Mouse (Mus musculus) CH12.LX (cell line): Measurements from ENCODE around the gene Plekhg2. TPM values are rescaled to one million over a fixed set of nuclear protein-coding genes. Genes with fewer than 3 reads are reported as not detected.
A peak's percentile ranks its signal among the peaks of the same experiment; 100 is the strongest.

Experiments used
- DNase-seq: peaks from one replicate; pipeline ENCODE4 v3.0.0-alpha.2; 2013; ENCODE audit errors: extremely low read depth
- H3K27ac ChIP-seq: 2 replicates; pipeline ENCODE4 v1.5.1; 2012; ENCODE audit warnings: low read depth, mild to moderate bottlenecking, control low read depth, moderate library complexity; ENCODE audit not compliant: insufficient read depth
- H3K27me3 ChIP-seq: replicated peaks from 2 replicates; pipeline ENCODE3; 2012; ENCODE audit warnings: inconsistent platforms
- H3K36me3 ChIP-seq, 2 experiments: replicated peaks in 1 of 2; 2 replicates each; pipeline versions ENCODE3 to v1.6.1; 2012; ENCODE audit warnings: inconsistent platforms in 1 of 2, low read length in 1 of 2, mild to moderate bottlenecking in 1 of 2, mixed read lengths in 1 of 2, moderate library complexity in 1 of 2; ENCODE audit not compliant: control insufficient read depth in 1 of 2, insufficient read depth in 1 of 2
- H3K4me1 ChIP-seq, 2 experiments: 2 replicates each; pipeline ENCODE4 v1.6.1; 2012; ENCODE audit warnings: inconsistent platforms in 1 of 2, moderate library complexity in 1 of 2; ENCODE audit not compliant: insufficient read depth in 2 of 2, control insufficient read depth in 1 of 2
- H3K4me2 ChIP-seq: 2 replicates; pipeline ENCODE4 v1.6.1; 2012; ENCODE audit warnings: low read depth, mild to moderate bottlenecking, control low read depth; ENCODE audit not compliant: poor library complexity, insufficient read depth, severe bottlenecking
- H3K4me3 ChIP-seq, 3 experiments: fragments of 150-350 bp in 1 of 3; sonication (generic) in 1 of 3; replicated peaks in 1 of 3; 2 replicates each; pipeline versions ENCODE3 to v1.5.1; 2011 to 2012; ENCODE audit warnings: low read depth in 2 of 3, low read length in 2 of 3, mild to moderate bottlenecking in 2 of 3, moderate library complexity in 2 of 3, control low read depth in 1 of 3, improper control_type of control experiment in 1 of 3, inconsistent platforms in 1 of 3, mixed read lengths in 1 of 3; ENCODE audit not compliant: poor library complexity in 1 of 3
- H3K79me2 ChIP-seq: replicated peaks from 2 replicates; pipeline ENCODE4 v1.6.1; 2012; ENCODE audit warnings: mild to moderate bottlenecking, moderate library complexity; ENCODE audit not compliant: control insufficient read depth, poor library complexity, insufficient read depth, severe bottlenecking; ENCODE audit errors: extremely low read depth
- H3K9ac ChIP-seq: 2 replicates; pipeline ENCODE4 v1.6.1; 2012; ENCODE audit warnings: low read depth, mild to moderate bottlenecking, control low read depth, moderate library complexity; ENCODE audit not compliant: insufficient read depth
- H3K9me3 ChIP-seq: replicated peaks from 2 replicates; pipeline ENCODE3; 2012; ENCODE audit warnings: low read length, inconsistent platforms, mixed read lengths
- BHLHE40 ChIP-seq: IDR thresholded peaks from 2 replicates; pipeline ENCODE4 v1.6.1; 2011; ENCODE audit warnings: mild to moderate bottlenecking, low read depth, low read length, improper control_type of control experiment
- CHD1 ChIP-seq: IDR thresholded peaks from 2 replicates; pipeline ENCODE4 v1.6.1; 2012; ENCODE audit warnings: low read depth, low read length, improper control_type of control experiment, inconsistent platforms
- CHD2 ChIP-seq: IDR thresholded peaks from 2 replicates; pipeline ENCODE4 v1.6.1; 2011; ENCODE audit warnings: low read length, improper control_type of control experiment
- CTCF ChIP-seq, 2 experiments: IDR thresholded peaks in 1 of 2; conservative IDR thresholded peaks in 1 of 2; 2 replicates each; pipeline ENCODE4 v1.5.1; 2011 to 2012; ENCODE audit warnings: low read depth in 2 of 2, low read length in 2 of 2, improper control_type of control experiment in 1 of 2, inconsistent platforms in 1 of 2, mild to moderate bottlenecking in 1 of 2, moderate library complexity in 1 of 2
- E2F4 ChIP-seq: IDR thresholded peaks from 2 replicates; pipeline ENCODE4 v1.6.1; 2011; ENCODE audit warnings: low read depth, low read length, improper control_type of control experiment; ENCODE audit not compliant: insufficient replicate concordance
- ELF1 ChIP-seq: IDR thresholded peaks from 2 replicates; pipeline ENCODE4 v1.6.1; 2014; ENCODE audit warnings: low read depth, mild to moderate bottlenecking, inconsistent platforms, low read length, improper control_type of control experiment
- EP300 ChIP-seq: IDR thresholded peaks from 2 replicates; pipeline ENCODE4 v1.6.1; 2011; ENCODE audit warnings: low read length, improper control_type of control experiment
- ETS1 ChIP-seq: conservative IDR thresholded peaks from 2 replicates; pipeline ENCODE4 v1.6.1; 2012; ENCODE audit warnings: low read depth, mild to moderate bottlenecking, inconsistent platforms, low read length, improper control_type of control experiment, moderate library complexity
- GABPA ChIP-seq: IDR thresholded peaks from 2 replicates; pipeline ENCODE4 v1.6.1; 2012; ENCODE audit warnings: low read depth, low read length, improper control_type of control experiment, inconsistent platforms; ENCODE audit not compliant: insufficient replicate concordance
- HCFC1 ChIP-seq: IDR thresholded peaks from 2 replicates; pipeline ENCODE4 v1.6.1; 2012; ENCODE audit warnings: low read depth, mild to moderate bottlenecking, inconsistent platforms, low read length, improper control_type of control experiment
- IRF4 ChIP-seq: IDR thresholded peaks from 2 replicates; pipeline ENCODE4 v1.6.1; 2014; ENCODE audit warnings: low read depth, mild to moderate bottlenecking, inconsistent platforms, low read length, improper control_type of control experiment
- JUN ChIP-seq: IDR thresholded peaks from 2 replicates; pipeline ENCODE4 v1.6.1; 2011; ENCODE audit warnings: low read depth, mild to moderate bottlenecking, low read length, improper control_type of control experiment, moderate library complexity; ENCODE audit not compliant: insufficient read depth
- JUND ChIP-seq: conservative IDR thresholded peaks from 2 replicates; pipeline ENCODE4 v1.6.1; 2011; ENCODE audit warnings: low read depth, low read length, improper control_type of control experiment
- KAT2A ChIP-seq: IDR thresholded peaks from 2 replicates; pipeline ENCODE4 v1.6.1; 2012; ENCODE audit warnings: low read length, improper control_type of control experiment, inconsistent platforms; ENCODE audit not compliant: insufficient replicate concordance
- MAFK ChIP-seq: IDR thresholded peaks from 2 replicates; pipeline ENCODE4 v1.6.1; 2011; ENCODE audit warnings: low read length, improper control_type of control experiment; ENCODE audit not compliant: insufficient replicate concordance
- MAX ChIP-seq: IDR thresholded peaks from 2 replicates; pipeline ENCODE4 v1.6.1; 2011; ENCODE audit warnings: low read length, improper control_type of control experiment
- MAZ ChIP-seq: IDR thresholded peaks from 2 replicates; pipeline ENCODE4 v1.6.1; 2012; ENCODE audit warnings: low read depth, mild to moderate bottlenecking, inconsistent platforms, low read length, improper control_type of control experiment, moderate library complexity
- MEF2A ChIP-seq: IDR thresholded peaks from 2 replicates; pipeline ENCODE4 v1.6.1; 2014; ENCODE audit warnings: low read depth, mild to moderate bottlenecking, inconsistent platforms, low read length, improper control_type of control experiment, borderline replicate concordance
- MXI1 ChIP-seq: IDR thresholded peaks from 2 replicates; pipeline ENCODE4 v1.6.1; 2011; ENCODE audit warnings: mild to moderate bottlenecking, low read depth, low read length, improper control_type of control experiment
- MYC ChIP-seq: IDR thresholded peaks from 2 replicates; pipeline ENCODE4 v1.6.1; 2011; ENCODE audit warnings: low read depth, mild to moderate bottlenecking, improper control_type of control experiment, low read length
- NELFE ChIP-seq: IDR thresholded peaks from 2 replicates; pipeline ENCODE4 v1.6.1; 2011; ENCODE audit warnings: low read depth, low read length, improper control_type of control experiment
- NRF1 ChIP-seq: IDR thresholded peaks from 2 replicates; pipeline ENCODE4 v1.6.1; 2014; ENCODE audit warnings: low read depth, mild to moderate bottlenecking, inconsistent platforms, low read length, improper control_type of control experiment, moderate library complexity
- PAX5 ChIP-seq: IDR thresholded peaks from 2 replicates; pipeline ENCODE4 v1.6.1; 2012; ENCODE audit warnings: low read length, inconsistent platforms, mixed read lengths
- POLR2A ChIP-seq: IDR thresholded peaks from 2 replicates; pipeline ENCODE4 v1.6.1; 2011; ENCODE audit warnings: low read depth, mild to moderate bottlenecking, improper control_type of control experiment, low read length
- POLR2AphosphoS2 ChIP-seq: IDR thresholded peaks from 2 replicates; pipeline ENCODE4 v1.6.1; 2011; ENCODE audit warnings: low read depth, low read length, improper control_type of control experiment
- RAD21 ChIP-seq: IDR thresholded peaks from 2 replicates; pipeline ENCODE4 v1.6.1; 2011; ENCODE audit warnings: low read depth, mild to moderate bottlenecking, low read length, improper control_type of control experiment, moderate library complexity
- RCOR1 ChIP-seq: conservative IDR thresholded peaks from 2 replicates; pipeline ENCODE4 v1.6.1; 2012; ENCODE audit warnings: low read depth, mild to moderate bottlenecking, inconsistent platforms, low read length, improper control_type of control experiment
- SIN3A ChIP-seq: IDR thresholded peaks from 2 replicates; pipeline ENCODE4 v1.6.1; 2012; ENCODE audit warnings: low read length, improper control_type of control experiment, inconsistent platforms
- SMC3 ChIP-seq: IDR thresholded peaks from 2 replicates; pipeline ENCODE4 v1.6.1; 2011; ENCODE audit warnings: low read depth, low read length, improper control_type of control experiment
- TBP ChIP-seq: conservative IDR thresholded peaks from 2 replicates; pipeline ENCODE4 v1.6.1; 2011; ENCODE audit warnings: low read depth, low read length, improper control_type of control experiment
- TCF12 ChIP-seq: IDR thresholded peaks from 2 replicates; pipeline ENCODE4 v1.6.1; 2014; ENCODE audit warnings: low read depth, mild to moderate bottlenecking, inconsistent platforms, low read length, improper control_type of control experiment
- UBTF ChIP-seq: IDR thresholded peaks from 2 replicates; pipeline ENCODE4 v1.6.1; 2012; ENCODE audit warnings: low read depth, mild to moderate bottlenecking, inconsistent platforms, low read length, improper control_type of control experiment, moderate library complexity
- USF1 ChIP-seq: IDR thresholded peaks from 2 replicates; pipeline ENCODE4 v1.6.1; 2014; ENCODE audit warnings: low read depth, mild to moderate bottlenecking, inconsistent platforms, low read length, improper control_type of control experiment
- USF2 ChIP-seq: conservative IDR thresholded peaks from 2 replicates; pipeline ENCODE4 v1.6.1; 2011; ENCODE audit warnings: low read depth, low read length, improper control_type of control experiment
- ZC3H11A ChIP-seq: IDR thresholded peaks from 2 replicates; pipeline ENCODE4 v1.6.1; 2012; ENCODE audit warnings: low read depth, mild to moderate bottlenecking, inconsistent platforms, low read length, improper control_type of control experiment
- ZKSCAN1 ChIP-seq: IDR thresholded peaks from 2 replicates; pipeline ENCODE4 v1.6.1; 2012; ENCODE audit warnings: low read depth, inconsistent platforms, low read length, improper control_type of control experiment, borderline replicate concordance
- ZMIZ1 ChIP-seq: IDR thresholded peaks from 2 replicates; pipeline ENCODE4 v1.6.1; 2012; ENCODE audit warnings: low read depth, mild to moderate bottlenecking, inconsistent platforms, low read length, improper control_type of control experiment
- ZNF384 ChIP-seq: IDR thresholded peaks from 2 replicates; pipeline ENCODE4 v1.6.1; 2012; ENCODE audit warnings: low read depth, low read length, improper control_type of control experiment, inconsistent platforms
- dilution Hi-C: fragments of 300-500 bp; cut with MboI; formaldehyde crosslinking; loops from 2 replicates; pipeline ENCODE4 v1.14.3; 2020; ENCODE audit warnings: low sequenced_read_pairs; ENCODE audit not compliant: extremely low pct_unique_long_range_greater_than_20kb, extremely low pct_ligation_motif_present
- in situ Hi-C: fragments of 300-500 bp; cut with MboI; formaldehyde crosslinking; loops from 3 replicates; pipeline ENCODE4 v1.14.3; 2019; ENCODE audit warnings: low sequenced_read_pairs, low pct_ligation_motif_present, low pct_unique_long_range_greater_than_20kb, mixed read lengths
- polyA plus RNA-seq: library from polyadenylated mRNA; unstranded; fragments of >175 nt; gene quantifications from 2 replicates; pipeline ENCODE4 v1.2.1, GENCODE M21; 2012; ENCODE audit warnings: low read depth; ENCODE audit not compliant: insufficient read length
- total RNA-seq, 2 experiments: library from RNA; depleted of rRNA; stranded (reverse); fragments of 300-350 nt in 1 of 2; fragments of >200 nt in 1 of 2; gene quantifications; 2 replicates each; pipeline ENCODE4 v1.2.3; 2012 to 2014

Gene Plekhg2
- total and polyA plus RNA-seq, 3 experiments: 0.39 to 5.5 (median 4.7) TPM

- Histone ChIP-seq H3K9me3 (no peaks in the 10 kb centered on the region), H3K4me3 (no peak overlapping the region), H3K4me2 (no peak overlapping the region), H3K27me3 (no peaks in the 10 kb centered on the region), H3K79me2 (peaks cover 4% of the 10 kb centered on the region), H3K27ac (peak overlapping the region; percentile 49), H3K36me3 (peaks cover 29 to 50% of the 10 kb centered on the region in 2 experiments), H3K9ac (no peak overlapping the region; the same call in 1 of the 2 replicates), H3K4me1 (peaks cover 35 to 54% of the 10 kb centered on the region in 2 experiments)
- peak; percentile 94 for DNase-seq
- dilution Hi-C loops (no loop called here), in situ Hi-C loops (no loop called here)
- TF ChIP-seq ETS1 (no peak), CHD2 (0 out of 2 replicates have a peak, but pooled peaks have one; percentile 2), IRF4 (peak; percentile 96), ZMIZ1 (no peak), SIN3A (peak; percentile 71), MAFK (no peak), CTCF (conservative IDR thresholded peaks at IDR 0.05 in 1 of 2, IDR thresholded peaks at IDR 0.05 in 1 of 2; ENCODE audit: low read depth in 2 of 2, low read length in 2 of 2) (peak; percentile 66 to 93), GABPA (no peak), PAX5 (no peak), JUND (no peak), CHD1 (no peak), MYC (peak; percentile 67; the same call in 1 of the 2 replicates), MAZ (peak; percentile 82), MEF2A (peak; percentile 68), KAT2A (no peak), ELF1 (peak; percentile 37; the same call in 1 of the 2 replicates), MAX (peak; percentile 64; the same call in 1 of the 2 replicates), ZKSCAN1 (no peak), MXI1 (peak; percentile 52), POLR2AphosphoS2 (no peak), E2F4 (no peak), EP300 (no peak), NRF1 (peak; percentile 35), ZNF384 (no peak), SMC3 (peak; percentile 95), BHLHE40 (peak; percentile 55), RCOR1 (0 out of 2 replicates have a peak, but pooled peaks have one; percentile 29), NELFE (peak; percentile 48; the same call in 1 of the 2 replicates), TCF12 (peak; percentile 54; the same call in 1 of the 2 replicates), UBTF (no peak), RAD21 (peak; percentile 91), HCFC1 (peak; percentile 18; the same call in 1 of the 2 replicates), JUN (no peak), USF1 (no peak), POLR2A (peak; percentile 31; the same call in 1 of the 2 replicates), USF2 (no peak), TBP (no peak), ZC3H11A (peak; percentile 77)
Observed at GRCm38 (mm10) chr7:28386462-28386861, 14.1 kb upstream of the Plekhg2 start.
